Mouse (Mus musculus) left cerebral cortex, postnatal 10 days (tissue): ENCODE measurements around the gene St6galnac5. TPM values are rescaled to one million over a fixed set of nuclear protein-coding genes. Genes with fewer than 3 reads are reported as not detected.

Source experiments
- DNase-seq, 2 experiments: peaks; one replicate each; pipeline ENCODE4 v3.0.0; 2021 to 2022; ENCODE audit warnings: low spot score in 2 of 2, mixed read lengths in 1 of 2; ENCODE audit errors: extremely low spot score in 1 of 2
- intact Hi-C: fragments of 180-260 bp; cut with DNase I; formaldehyde crosslinking; loops from one replicate; pipeline ENCODE4 v1.15.1; 2025
- total RNA-seq, 2 experiments: library from RNA; stranded (reverse); gene quantifications; 2 replicates each; pipeline ENCODE4 v1.2.3; 2021

St6galnac5 gene
- total RNA-seq, 2 experiments from 2014 or later: 51.2 to 51.6 TPM

GRCm38 (mm10) chr3:152925364-152925763 is 56.7 kb downstream of the St6galnac5 start:
- intact Hi-C loops: no loop called here

GRCm38 (mm10) chr3:152923530-152923929 is 58.5 kb downstream of the St6galnac5 start:
- intact Hi-C loops: no loop called here
- no peak for DNase-seq

More at GRCm38 (mm10) chr3:152925364-152925763, 56.7 kb downstream of the St6galnac5 start:
- no peak for DNase-seq

- no peak for DNase-seq
- intact Hi-C loops: no loop called here
Measured at GRCm38 (mm10) chr3:152920365-152920764, 61.7 kb downstream of the St6galnac5 start.

- no peak for DNase-seq
- intact Hi-C loops: no loop called here
Measured at GRCm38 (mm10) chr3:152919101-152919500, 62.9 kb downstream of the St6galnac5 start.

- DNase-seq: no peak
- intact Hi-C loops: no loop called here
Measured at GRCm38 (mm10) chr3:152917579-152917978, 64.5 kb downstream of the St6galnac5 start.

- DNase-seq: no peak
- intact Hi-C loops: no loop called here
Measured at GRCm38 (mm10) chr3:152914376-152914775, 67.7 kb downstream of the St6galnac5 start.

GRCm38 (mm10) chr3:152913625-152914024 is 68.4 kb downstream of the St6galnac5 start:
- no peak for DNase-seq
- intact Hi-C loops: no loop called here

- DNase-seq: no peak
- intact Hi-C loops: no loop called here
Measured at GRCm38 (mm10) chr3:152913150-152913549, 68.9 kb downstream of the St6galnac5 start.

GRCm38 (mm10) chr3:152912216-152913101 is 69.6 kb downstream of the St6galnac5 start:
- no peak for DNase-seq
- intact Hi-C loops: no loop called here

- no peak for DNase-seq
- intact Hi-C loops: no loop called here
Measured at GRCm38 (mm10) chr3:152911578-152911977, 70.5 kb downstream of the St6galnac5 start.

- no peak for DNase-seq
- intact Hi-C loops: no loop called here
Measured at GRCm38 (mm10) chr3:152907683-152908082, 74.4 kb downstream of the St6galnac5 start.

- intact Hi-C loops: no loop called here
- DNase-seq: no peak
Measured at GRCm38 (mm10) chr3:152907087-152907486, 75.0 kb downstream of the St6galnac5 start.

- intact Hi-C loops: no loop called here
- DNase-seq: no peak
Measured at GRCm38 (mm10) chr3:152905800-152906199, 76.2 kb downstream of the St6galnac5 start.

GRCm38 (mm10) chr3:152905026-152905425 is 77.0 kb downstream of the St6galnac5 start:
- intact Hi-C loops: no loop called here
- no peak for DNase-seq

GRCm38 (mm10) chr3:152898906-152899305 is 83.1 kb downstream of the St6galnac5 start:
- intact Hi-C loops: no loop called here
- DNase-seq: no peak

- no peak for DNase-seq
- intact Hi-C loops: no loop called here
Measured at GRCm38 (mm10) chr3:152897196-152897595, 84.8 kb downstream of the St6galnac5 start.

- intact Hi-C loops: no loop called here
- DNase-seq: no peak
Measured at GRCm38 (mm10) chr3:152896111-152896510, 85.9 kb downstream of the St6galnac5 start.

GRCm38 (mm10) chr3:152894935-152895334 is 87.1 kb downstream of the St6galnac5 start:
- intact Hi-C loops: no loop called here
- DNase-seq: no peak

- DNase-seq: no peak
- intact Hi-C loops: no loop called here
Measured at GRCm38 (mm10) chr3:152888116-152888515, 93.9 kb downstream of the St6galnac5 start.

- no peak for DNase-seq
- intact Hi-C loops: no loop called here
Measured at GRCm38 (mm10) chr3:152886749-152887148, 95.3 kb downstream of the St6galnac5 start.
